Mouse (Mus musculus) hindbrain, embryonic 15.5 days (tissue): ENCODE results near the gene Fam19a5. TPM values are rescaled to one million over a fixed set of nuclear protein-coding genes. Genes with fewer than 3 reads are reported as not detected.
A peak's percentile ranks its signal among the peaks of the same experiment; 100 is the strongest.

ENCODE experiments used
- ATAC-seq: fragments of 200-750 bp; cut with Nextera tagmentation; 2 replicates; pipeline ENCODE4 v1.8.0; 2017; ENCODE audit warnings: low read depth, moderate number of reproducible peaks, moderate TSS enrichment; ENCODE audit not compliant: low FRiP score
- H3K27ac ChIP-seq: fragments of 300-500 bp; sonication (generic); replicated peaks from 2 replicates; pipeline ENCODE4 v1.5.1; 2015; ENCODE audit warnings: mild to moderate bottlenecking, inconsistent platforms
- H3K27me3 ChIP-seq: fragments of 300-500 bp; sonication (generic); 2 replicates; pipeline ENCODE4 v1.6.1; 2015; ENCODE audit warnings: control low read depth, inconsistent platforms
- H3K36me3 ChIP-seq: fragments of 300-500 bp; sonication (generic); 2 replicates; pipeline ENCODE4 v1.6.1; 2015; ENCODE audit warnings: control low read depth, inconsistent platforms
- H3K4me1 ChIP-seq: fragments of 300-500 bp; sonication (generic); replicated peaks from 2 replicates; pipeline ENCODE4 v1.6.1; 2015; ENCODE audit warnings: control low read depth, inconsistent platforms
- H3K4me2 ChIP-seq: fragments of 300-500 bp; sonication (generic); 2 replicates; pipeline ENCODE4 v1.6.1; 2015; ENCODE audit warnings: moderate library complexity, mild to moderate bottlenecking, inconsistent platforms
- H3K4me3 ChIP-seq: fragments of 300-500 bp; sonication (generic); 2 replicates; pipeline ENCODE4 v1.5.1; 2015; ENCODE audit warnings: mild to moderate bottlenecking, inconsistent platforms
- H3K9ac ChIP-seq: fragments of 300-500 bp; sonication (generic); 2 replicates; pipeline ENCODE4 v1.6.1; 2015; ENCODE audit warnings: inconsistent platforms
- H3K9me3 ChIP-seq: fragments of 300-500 bp; sonication (generic); 2 replicates; pipeline ENCODE4 v1.6.1; 2016; ENCODE audit warnings: control low read depth, inconsistent platforms
- WGBS: fragments of 180-500 bp; shearing (Covaris S2); methylation state at CpG from one replicate; pipeline ENCODE4 v1.1.7; 2015; 5-methylcytosine and 5-hydroxymethylcytosine counted together
- polyA plus RNA-seq: library from polyadenylated mRNA; unstranded; fragments of >200 nt; fragmentation: Nextera tagmentation; extraction: Ambion mirVana; gene quantifications from 2 replicates; pipeline ENCODE4 v1.2.1, GENCODE M21; 2015

The Fam19a5 gene
- polyA plus RNA-seq, 1 experiment from 2014 or later, result 30.0 TPM

- Histone ChIP-seq H3K27me3 (no peaks in the 10 kb centered on the region), H3K27ac (no peak overlapping the region), H3K36me3 (no peaks in the 10 kb centered on the region), H3K9me3 (no peaks in the 10 kb centered on the region), H3K9ac (no peak overlapping the region), H3K4me1 (peaks cover 59% of the 10 kb centered on the region), H3K4me2 (no peak overlapping the region; the same call in 1 of the 2 replicates), H3K4me3 (no peak overlapping the region)
- 47% methylated on average over 4 of the region's 4 CpGs for WGBS
- ATAC-seq, result no peak
These were observed 5.6 kb downstream of the Fam19a5 start for GRCm38 (mm10) chr15:87549724-87550123.

- H3K4me1 ChIP-seq, result peaks cover 55% of the 10 kb centered on the region
These were observed 6.7 kb downstream of the Fam19a5 start for GRCm38 (mm10) chr15:87550756-87551155.

DNA sequence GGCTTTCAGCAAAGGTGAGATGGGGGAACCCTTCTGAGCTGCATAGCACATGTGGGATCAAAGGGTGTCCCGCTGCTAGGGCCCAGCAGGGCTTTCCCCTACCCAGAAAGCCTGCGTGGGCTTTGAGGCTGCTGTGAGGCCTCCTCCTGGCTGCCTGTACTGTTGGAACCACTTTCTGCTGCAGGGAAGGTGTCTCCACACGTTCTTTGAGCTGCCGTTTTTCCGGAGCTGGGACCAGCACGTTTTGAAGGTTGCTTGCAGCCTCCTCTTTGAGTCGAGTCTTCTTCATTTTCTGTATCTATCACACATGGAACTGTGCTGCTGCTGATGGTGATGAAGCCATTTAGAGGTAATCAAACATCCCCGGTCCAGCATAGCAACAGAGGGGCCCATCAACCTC is 7.5 kb downstream of the Fam19a5 start:
- WGBS, result 36% methylated on average over 8 of the region's 8 CpGs
- Histone ChIP-seq H3K27me3 (no peaks in the 10 kb centered on the region), H3K4me2 (no peak overlapping the region), H3K36me3 (no peaks in the 10 kb centered on the region), H3K4me1 (peaks cover 47% of the 10 kb centered on the region), H3K9ac (no peak overlapping the region), H3K4me3 (no peak overlapping the region), H3K27ac (no peak overlapping the region), H3K9me3 (no peaks in the 10 kb centered on the region)
- no peak for ATAC-seq

More at GRCm38 (mm10) chr15:87550756-87551155, 6.7 kb downstream of the Fam19a5 start:
- Histone ChIP-seq H3K36me3 (no peaks in the 10 kb centered on the region), H3K9me3 (no peaks in the 10 kb centered on the region), H3K4me3 (no peak overlapping the region), H3K27me3 (no peaks in the 10 kb centered on the region), H3K27ac (no peak overlapping the region), H3K4me2 (no peak overlapping the region), H3K9ac (no peak overlapping the region)
- ATAC-seq, result no peak
- 63% methylated on average over 5 of the region's 5 CpGs for WGBS

DNA sequence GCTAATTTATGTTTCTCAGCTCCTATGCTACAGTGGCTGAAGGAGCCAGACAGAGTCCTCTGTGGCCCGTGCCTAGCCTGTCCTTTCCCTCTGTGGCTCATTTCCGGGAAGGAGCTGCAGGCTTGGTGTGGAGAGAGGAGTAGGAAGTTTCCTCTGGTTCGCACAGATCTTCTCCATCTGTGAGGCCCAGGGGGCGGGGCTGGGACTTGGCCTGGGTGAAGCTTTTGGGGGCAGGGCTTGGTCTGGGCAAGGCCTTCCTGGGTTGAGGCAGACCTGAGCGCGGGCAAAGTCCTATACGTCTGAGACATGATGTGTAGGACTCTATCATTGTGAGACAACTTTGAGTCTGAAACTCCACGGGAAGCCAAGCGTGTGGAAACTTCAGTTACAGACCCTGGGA is 11.7 kb downstream of the Fam19a5 start:
- peaks cover 11% of the 10 kb centered on the region; the same call in 1 of the 2 replicates for H3K4me1 ChIP-seq
- no peak overlapping the region for H3K4me2 ChIP-seq
- ATAC-seq, result no peak
- H3K4me3 ChIP-seq, result no peak overlapping the region
- no peak overlapping the region for H3K9ac ChIP-seq
- H3K9me3 ChIP-seq, result no peaks in the 10 kb centered on the region
- WGBS, result 85% methylated on average over 9 of the region's 9 CpGs
- H3K27me3 ChIP-seq, result no peaks in the 10 kb centered on the region
- no peaks in the 10 kb centered on the region for H3K36me3 ChIP-seq
- H3K27ac ChIP-seq, result no peak overlapping the region

- H3K9ac ChIP-seq, result no peak overlapping the region
- no peak overlapping the region for H3K4me2 ChIP-seq
- WGBS, result 96% methylated on average over 5 of the region's 5 CpGs
- no peak overlapping the region for H3K27ac ChIP-seq
- no peaks in the 10 kb centered on the region for H3K36me3 ChIP-seq
- ATAC-seq, result no peak
- H3K4me1 ChIP-seq, result peaks cover 46% of the 10 kb centered on the region
- no peaks in the 10 kb centered on the region for H3K27me3 ChIP-seq
- H3K9me3 ChIP-seq, result no peaks in the 10 kb centered on the region
- no peak overlapping the region for H3K4me3 ChIP-seq
These were observed 20.2 kb downstream of the Fam19a5 start for GRCm38 (mm10) chr15:87564331-87564730.

DNA sequence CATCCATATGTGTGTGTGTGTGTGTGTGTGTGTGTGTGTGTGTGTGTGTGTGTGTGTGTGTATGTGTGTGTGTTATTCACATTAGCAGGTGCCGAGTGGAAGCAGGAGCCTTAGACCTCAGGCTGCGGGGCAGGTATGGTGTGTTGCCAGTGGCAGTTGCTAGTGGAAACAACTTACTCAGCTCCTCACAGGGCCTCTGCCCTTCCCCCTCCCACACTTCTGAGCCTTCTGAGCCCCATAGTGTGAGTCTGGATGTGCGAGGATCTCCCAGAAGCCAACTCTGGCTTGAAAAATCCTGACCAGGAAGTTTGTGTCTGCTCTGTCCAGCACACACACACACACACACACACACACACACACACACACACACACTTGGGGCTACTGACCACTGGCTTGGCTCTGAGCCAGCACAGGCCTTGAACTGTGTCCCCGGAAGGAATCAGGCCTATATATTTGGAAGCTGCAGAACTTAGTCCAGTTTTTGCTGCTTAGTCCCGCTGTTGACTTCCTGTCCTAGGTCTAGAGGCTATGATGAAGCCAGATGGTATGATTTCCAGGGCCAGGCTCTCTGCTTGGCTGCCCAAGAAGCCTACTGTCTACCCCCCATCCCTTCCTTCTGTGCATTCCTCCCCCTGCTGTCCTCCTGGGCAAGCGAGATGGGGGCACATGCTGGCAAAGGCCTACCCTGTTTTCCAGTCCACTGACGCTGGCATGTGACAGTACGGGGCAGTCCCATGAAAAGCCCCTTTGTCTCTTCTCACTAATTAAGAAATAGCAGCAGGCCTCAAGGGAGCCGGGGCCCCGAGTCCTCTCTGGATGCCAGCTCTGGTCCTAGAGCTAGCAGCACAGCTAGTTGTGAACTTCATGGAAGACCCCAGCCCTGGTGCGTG is 22.2 kb downstream of the Fam19a5 start:
- Histone ChIP-seq H3K4me1 (peaks cover 54% of the 10 kb centered on the region), H3K27ac (peak overlapping the region; percentile 68), H3K4me2 (no peak overlapping the region), H3K9me3 (no peaks in the 10 kb centered on the region), H3K9ac (no peak overlapping the region), H3K27me3 (no peaks in the 10 kb centered on the region), H3K4me3 (no peak overlapping the region), H3K36me3 (no peaks in the 10 kb centered on the region)
- 36% methylated on average over 11 of the region's 11 CpGs for WGBS
- ATAC-seq, result peak; percentile 82

GRCm38 (mm10) chr15:87570182-87570581 is 26.1 kb downstream of the Fam19a5 start:
- Histone ChIP-seq H3K4me2 (no peak overlapping the region), H3K4me1 (peaks cover 44% of the 10 kb centered on the region), H3K27me3 (no peaks in the 10 kb centered on the region), H3K9ac (no peak overlapping the region), H3K27ac (no peak overlapping the region), H3K36me3 (no peaks in the 10 kb centered on the region), H3K4me3 (no peak overlapping the region), H3K9me3 (no peaks in the 10 kb centered on the region)
- ATAC-seq, result no peak
- 65% methylated on average over 11 of the region's 11 CpGs for WGBS

DNA sequence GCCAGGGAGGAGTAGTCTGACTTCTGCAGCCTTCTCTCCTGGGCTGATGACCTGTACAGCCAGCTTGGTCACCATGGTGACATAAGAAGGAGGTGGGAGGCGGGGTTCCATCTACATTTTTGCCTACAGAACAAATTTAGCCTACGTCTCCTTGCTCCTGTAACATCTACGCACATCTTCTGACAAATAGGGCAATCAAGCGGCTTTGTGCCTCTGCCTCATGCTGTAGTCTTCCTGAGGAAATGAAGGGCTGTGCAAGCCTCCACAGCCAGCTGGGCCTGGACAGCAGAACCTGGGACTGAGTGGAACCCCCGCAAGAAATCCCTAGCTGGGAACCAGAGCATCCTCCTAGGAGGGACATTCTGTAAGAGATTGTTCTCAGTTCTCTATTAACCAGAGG is 35.8 kb downstream of the Fam19a5 start:
- Histone ChIP-seq H3K4me2 (no peak overlapping the region), H3K9me3 (no peaks in the 10 kb centered on the region), H3K27ac (no peak overlapping the region), H3K4me1 (peaks cover 18% of the 10 kb centered on the region), H3K4me3 (no peak overlapping the region), H3K27me3 (no peaks in the 10 kb centered on the region), H3K9ac (no peak overlapping the region), H3K36me3 (no peaks in the 10 kb centered on the region)
- ATAC-seq, result no peak
- 83% methylated on average over 5 of the region's 5 CpGs for WGBS

DNA sequence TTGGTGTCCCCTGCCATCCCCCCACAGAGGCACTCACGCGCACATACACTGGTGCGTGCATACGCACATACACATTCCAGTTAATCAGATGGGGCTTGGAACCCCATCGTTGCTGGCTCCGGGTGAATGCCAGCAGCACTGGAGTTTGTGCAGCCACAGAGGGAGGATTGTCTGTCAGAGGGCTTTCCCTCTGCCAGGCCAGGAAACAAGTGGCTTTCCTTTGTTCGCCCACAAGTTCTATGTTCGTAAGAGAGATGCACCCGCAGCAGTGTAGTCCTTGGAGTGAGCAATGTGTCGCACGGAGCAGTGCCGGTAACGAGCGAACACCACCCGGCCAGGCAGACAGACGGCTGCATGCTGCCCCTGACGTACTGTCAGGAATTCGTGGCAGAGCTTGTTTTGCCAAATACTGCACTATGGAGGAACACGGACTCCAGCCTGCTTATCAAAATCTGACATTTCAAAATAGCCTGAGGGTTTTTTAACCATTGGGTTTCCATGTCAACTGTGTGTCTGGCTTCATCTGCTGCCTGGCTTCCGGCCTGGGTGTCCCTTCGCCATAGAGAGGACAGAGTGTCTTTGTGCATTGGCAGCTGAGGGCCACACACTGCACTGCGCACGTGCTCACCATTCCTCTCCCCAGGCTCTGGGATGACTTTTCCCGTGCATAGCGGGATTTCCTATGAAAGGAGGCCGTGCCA is 40.0 kb downstream of the Fam19a5 start:
- Histone ChIP-seq H3K9me3 (no peaks in the 10 kb centered on the region), H3K27me3 (no peaks in the 10 kb centered on the region), H3K9ac (no peak overlapping the region), H3K27ac (peak overlapping the region; percentile 69), H3K4me1 (peaks cover 17% of the 10 kb centered on the region), H3K4me3 (no peak overlapping the region), H3K4me2 (peak overlapping the region; percentile 24), H3K36me3 (no peaks in the 10 kb centered on the region)
- peak; percentile 72 for ATAC-seq
- WGBS, result 53% methylated on average over 26 of the region's 26 CpGs

GRCm38 (mm10) chr15:87590975-87591374 is 46.9 kb downstream of the Fam19a5 start:
- H3K4me3 ChIP-seq, result no peak overlapping the region
- no peaks in the 10 kb centered on the region for H3K27me3 ChIP-seq
- H3K27ac ChIP-seq, result no peak overlapping the region
- H3K36me3 ChIP-seq, result no peaks in the 10 kb centered on the region
- no peak overlapping the region for H3K4me2 ChIP-seq
- H3K9ac ChIP-seq, result no peak overlapping the region
- no peaks in the 10 kb centered on the region for H3K9me3 ChIP-seq
- 64% methylated on average over 10 of the region's 10 CpGs for WGBS
- peaks cover 9% of the 10 kb centered on the region; the same call in 1 of the 2 replicates for H3K4me1 ChIP-seq
- no peak for ATAC-seq

DNA sequence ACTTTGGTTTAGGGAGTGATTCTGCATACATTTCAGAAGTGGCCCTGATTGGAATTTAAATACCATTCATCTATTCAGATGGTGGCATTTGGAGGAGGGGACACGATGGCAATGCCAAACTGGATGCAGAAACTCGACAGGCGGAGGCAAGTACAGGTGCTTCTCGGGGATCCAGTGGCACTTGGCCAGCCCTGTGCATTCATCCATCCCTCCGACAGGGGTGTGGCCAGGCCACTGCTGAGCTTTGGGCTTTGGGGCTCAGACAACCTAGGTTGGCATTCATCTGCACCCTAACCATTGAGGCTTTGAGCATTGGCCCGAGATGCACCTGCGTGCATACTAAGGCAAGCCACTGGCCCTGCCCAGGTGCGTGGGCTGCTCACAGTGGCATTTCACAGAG is 52.6 kb downstream of the Fam19a5 start:
- WGBS, result 83% methylated on average over 8 of the region's 8 CpGs
- no peak for ATAC-seq
- no peak overlapping the region for H3K9ac ChIP-seq

GRCm38 (mm10) chr15:87597149-87597548 is 53.0 kb downstream of the Fam19a5 start:
- no peak for ATAC-seq
- no peak overlapping the region for H3K9ac ChIP-seq
- H3K9me3 ChIP-seq, result no peaks in the 10 kb centered on the region
- peaks cover 8% of the 10 kb centered on the region for H3K4me1 ChIP-seq
- H3K4me2 ChIP-seq, result no peak overlapping the region
- no peak overlapping the region for H3K4me3 ChIP-seq
- no peak overlapping the region for H3K27ac ChIP-seq
- H3K27me3 ChIP-seq, result no peaks in the 10 kb centered on the region
- H3K36me3 ChIP-seq, result no peaks in the 10 kb centered on the region
- WGBS, result 54% methylated on average over 4 of the region's 4 CpGs

More for the DNA sequence above, 52.6 kb downstream of the Fam19a5 start:
- Histone ChIP-seq H3K27me3 (no peaks in the 10 kb centered on the region), H3K27ac (no peak overlapping the region), H3K9me3 (no peaks in the 10 kb centered on the region), H3K4me1 (peaks cover 8% of the 10 kb centered on the region), H3K4me3 (no peak overlapping the region), H3K36me3 (no peaks in the 10 kb centered on the region), H3K4me2 (no peak overlapping the region)
